Mouse (Mus musculus): ENCODE measurements around the gene Hcrt.

DNA sequence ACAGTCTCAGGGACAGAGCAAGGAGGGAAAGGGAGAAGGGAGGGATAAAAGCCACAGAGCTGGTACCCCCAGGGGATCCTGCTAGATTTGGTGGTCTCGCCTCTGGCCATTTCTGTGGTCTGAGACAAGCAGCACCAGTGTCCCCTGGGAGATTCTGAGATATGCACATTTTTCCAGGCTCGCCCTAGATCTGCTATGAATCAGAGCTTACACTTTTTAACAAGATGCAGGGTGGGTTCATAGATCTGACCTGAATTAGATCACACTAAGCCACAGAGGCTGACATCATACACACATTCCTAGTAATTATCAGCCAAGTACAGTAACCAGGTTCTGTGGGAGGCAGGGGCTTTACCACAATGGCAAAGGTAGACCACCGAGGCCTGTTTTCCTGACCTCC is 27.0 kb upstream of the Hcrt start:
- no peak for TF ChIP-seq CTCF (IDR thresholded peaks at IDR 0.05; ENCODE audit: low read depth)
- no peak for TF ChIP-seq EP300 (IDR thresholded peaks at IDR 0.05; ENCODE audit: low read depth)
